Mouse (Mus musculus) cerebellum, adult 9-11 months (tissue): ENCODE data around the gene Zfp639.

Source experiments
- DNase-seq: peaks from one replicate; pipeline ENCODE4 v3.0.0; 2022

The Zfp639 gene

DNA sequence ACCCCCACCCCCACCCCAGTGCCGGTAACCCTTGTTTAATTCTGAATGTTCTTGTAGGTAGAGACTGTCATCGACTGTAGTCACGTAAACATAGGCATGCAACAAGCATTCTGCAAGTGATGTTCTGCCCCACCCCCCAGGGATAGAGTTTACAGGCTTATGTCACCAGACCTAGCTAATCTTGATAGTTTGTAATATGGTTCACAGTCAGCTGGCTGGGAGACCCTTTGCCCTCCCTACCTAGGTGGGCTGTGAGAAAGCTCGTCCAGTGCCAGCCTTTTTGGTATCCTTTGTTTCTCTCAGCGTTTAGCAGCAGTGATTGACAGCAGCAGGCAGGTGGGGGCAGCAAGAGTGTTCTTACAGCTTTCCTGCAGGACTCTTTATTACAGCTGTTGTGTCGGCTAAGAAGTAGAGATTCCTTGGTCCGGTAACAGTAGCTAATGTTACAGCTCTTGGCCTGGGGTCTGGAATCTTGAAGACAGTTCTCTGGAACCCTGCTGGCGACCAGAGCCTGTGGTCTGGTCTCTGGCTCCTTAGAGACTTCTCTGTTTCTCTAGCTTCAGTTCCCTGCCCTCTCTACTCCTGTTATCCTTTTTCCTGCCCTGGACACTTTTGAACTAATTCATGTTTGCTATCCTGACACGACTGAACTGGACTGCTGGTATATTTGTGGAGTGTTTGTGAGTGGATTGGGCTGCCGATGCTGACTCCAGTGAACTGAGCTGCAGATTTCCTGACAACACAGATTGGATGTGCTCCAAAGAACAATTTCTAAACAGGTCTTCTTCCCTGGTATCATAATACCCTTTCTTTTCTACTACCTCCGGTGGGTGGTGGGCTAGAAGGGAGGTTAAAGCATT, 3.5 kb upstream of the Zfp639 start:
- no peak for DNase-seq

GRCm38 (mm10) chr3:32508666-32509324, 1.3 kb upstream of the Zfp639 start:
- peak; percentile 74 for DNase-seq

- DNase-seq: peak; percentile 96
Measured at GRCm38 (mm10) chr3:32510375-32511190, 524 bp downstream of the Zfp639 start.

DNA sequence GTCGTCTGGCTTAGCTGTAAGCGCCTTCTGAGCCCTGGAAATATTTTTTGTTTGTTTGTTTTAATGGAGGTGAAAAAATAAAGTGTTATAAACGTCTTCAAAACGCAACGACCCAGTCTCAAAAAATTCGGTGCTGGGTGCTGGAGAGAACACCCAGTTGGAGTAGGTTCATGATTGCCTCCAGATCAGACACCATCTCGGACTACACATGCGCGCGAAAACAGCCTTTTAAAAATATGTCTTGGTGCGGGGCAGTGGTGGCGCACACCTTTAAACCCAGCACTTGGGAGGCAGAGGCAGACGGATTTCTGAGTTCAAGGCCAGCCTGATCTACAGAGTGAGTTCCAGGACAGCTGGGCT, 1.1 kb downstream of the Zfp639 start:
- peak; percentile 61 for DNase-seq

- no peak for DNase-seq
Measured at GRCm38 (mm10) chr3:32512686-32513284, 2.7 kb downstream of the Zfp639 start.

- DNase-seq: no peak
Measured at GRCm38 (mm10) chr3:32513528-32513927, 3.5 kb downstream of the Zfp639 start.

- DNase-seq: no peak
Measured at GRCm38 (mm10) chr3:32527181-32527580, 17.1 kb downstream of the Zfp639 start.

GRCm38 (mm10) chr3:32529303-32529898, 19.3 kb downstream of the Zfp639 start, which contains the start of gene Mfn1:
Mfn1 (plus strand) TSS chr3:32529465.
- peak; percentile 94 for DNase-seq

DNA sequence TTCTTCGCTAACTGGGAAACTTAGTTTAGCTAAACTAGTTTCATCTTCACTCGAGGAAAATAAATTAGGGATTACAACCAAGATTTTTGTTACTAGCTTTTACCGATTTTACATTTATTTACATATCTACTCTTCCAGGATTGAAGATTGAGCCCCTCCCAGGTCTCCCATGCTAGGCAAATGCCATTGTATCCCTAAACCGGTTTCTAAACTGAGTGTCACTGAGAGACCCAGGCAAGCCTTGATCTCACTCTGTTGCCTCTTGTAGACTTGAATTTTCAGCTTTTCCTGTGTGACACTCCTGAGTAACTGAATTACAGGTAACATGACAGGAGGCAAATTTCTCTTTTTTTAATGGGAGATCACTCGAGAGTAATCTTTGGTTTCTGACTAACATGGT, 20.0 kb downstream of the Zfp639 start:
- no peak for DNase-seq

- no peak for DNase-seq
Measured at GRCm38 (mm10) chr3:32535692-32536091, 25.6 kb downstream of the Zfp639 start.

- peak; percentile 61 for DNase-seq
Measured at GRCm38 (mm10) chr3:32537556-32537955, 27.5 kb downstream of the Zfp639 start.

GRCm38 (mm10) chr3:32538091-32538490, 28.0 kb downstream of the Zfp639 start:
- DNase-seq: no peak

DNA sequence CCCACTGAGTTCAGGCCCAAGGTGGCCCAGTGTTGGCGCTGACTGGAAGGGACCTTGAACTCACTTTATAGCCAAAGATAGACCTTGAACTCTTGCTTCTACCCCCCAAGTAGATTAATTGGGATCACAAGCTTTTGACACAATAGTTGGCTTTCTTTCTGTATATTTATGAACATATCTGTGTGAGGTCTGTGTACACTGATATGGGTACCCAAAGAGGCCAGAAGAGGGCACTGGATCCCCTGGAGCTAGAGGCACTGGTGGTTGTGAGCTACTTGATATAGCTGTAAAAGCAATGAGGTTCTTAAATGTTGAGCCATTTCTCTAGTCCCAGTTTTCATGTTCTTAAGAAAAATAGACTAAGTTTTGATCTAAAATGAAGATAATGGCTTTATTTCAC, 43.0 kb downstream of the Zfp639 start:
- no peak for DNase-seq

- no peak for DNase-seq
Measured at GRCm38 (mm10) chr3:32563401-32563800, 53.3 kb downstream of the Zfp639 start.
